13 mouse cellular contexts compared by ENCODE assay signal in the genomic region with DNA sequence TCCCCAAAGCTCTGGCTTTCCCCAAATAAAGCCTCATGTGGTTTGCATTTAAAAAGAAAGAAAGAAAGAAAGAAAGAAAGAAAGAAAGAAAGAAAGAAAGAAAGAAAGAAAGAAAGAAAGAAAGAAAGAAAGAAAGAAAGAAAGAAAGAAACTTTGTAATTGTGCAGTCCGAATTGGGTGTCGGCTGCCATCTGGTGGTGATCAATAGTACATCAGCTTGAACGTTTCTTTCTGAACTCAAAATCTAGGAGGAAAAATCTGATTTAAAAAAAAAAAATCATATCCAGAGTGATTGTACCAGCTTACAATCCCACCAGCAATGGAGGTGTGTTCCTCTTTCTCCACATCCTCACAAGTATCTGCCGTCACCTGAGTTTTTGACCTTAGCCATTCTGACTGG. TPM values are rescaled to one million over a fixed set of nuclear protein-coding genes. Genes with fewer than 3 reads are reported as not detected.
A peak's percentile ranks its signal among the peaks of the same experiment; 100 is the strongest.
DNase-seq lines count a peak whose midpoint lies in the region; ATAC-seq and TF ChIP-seq lines count a peak whose summit lies in the region.
"Not testable (repeated sequence)": the region's sequence is repeated elsewhere in the genome, so short reads cannot be mapped to it uniquely, and the experiment has no call there.
"Had no signal": no experiment of that assay in that cellular context is flagged by ENCODE, and none has a peak within 500 bp of the region (broad histone marks: within the 10 kb centered on the region; RNA-seq: fewer than 3 reads in every experiment).

No protein-coding gene starts in this region.

- DNase-seq in A20 (ENCODE audit: low read depth, low spot score) (peak; percentile 44), R1 (ENCODE audit: low read depth, low spot score) (peak; percentile 26)
- DNase-seq in cerebellum, adult 8-10 months = peak; percentile 15
- peak; percentile 46 for DNase-seq in forebrain, embryonic 14.5 days (ENCODE audit: low spot score)
- DNase-seq in left cerebral cortex, postnatal 25 days (ENCODE audit: low spot score in 2 of 2) = peak; percentile 26 to 27
- DNase-seq in midbrain, embryonic 11.5 days (ENCODE audit: low spot score, missing footprints) = peak; percentile 90
- peak; percentile 66 for DNase-seq in splenic B cell, adult 2 months (ENCODE audit: low read depth, low spot score)

- not testable (repeated sequence) for ATAC-seq in forebrain, embryonic 14.5 days; intestine, postnatal 0 days; midbrain, embryonic 11.5 days (ENCODE audit: low FRiP score)

- H3K27me3 ChIP-seq in forebrain, embryonic 14.5 days (replicated peaks; ENCODE audit: control insufficient read depth, insufficient read depth, low read length); intestine, postnatal 0 days (replicated peaks; ENCODE audit: control insufficient read depth, insufficient read depth, low read length); midbrain, embryonic 11.5 days (ENCODE audit: control insufficient read depth, insufficient read depth, low read length); splenic B cell, adult 2 months (ENCODE audit: control insufficient read depth, insufficient read depth, low read length, poor library complexity, severe bottlenecking): not testable (repeated sequence)

- not testable (repeated sequence) for H3K27ac ChIP-seq in forebrain, embryonic 14.5 days (ENCODE audit: low read depth, low read length); intestine, postnatal 0 days (ENCODE audit: low read depth, low read length); midbrain, embryonic 11.5 days (ENCODE audit: low read depth, low read length)

- H3K9me3 ChIP-seq in forebrain, embryonic 14.5 days (replicated peaks; ENCODE audit: control insufficient read depth, low read length); intestine, postnatal 0 days (ENCODE audit: control insufficient read depth); midbrain, embryonic 11.5 days (ENCODE audit: control insufficient read depth, low read length): not testable (repeated sequence)

- not testable (repeated sequence) for H3K4me3 ChIP-seq in forebrain, embryonic 14.5 days (ENCODE audit: low read depth, low read length); intestine, postnatal 0 days (ENCODE audit: low read depth, low read length); midbrain, embryonic 11.5 days (ENCODE audit: low read depth, low read length)

- not testable (repeated sequence) for H3K4me1 ChIP-seq in forebrain, embryonic 14.5 days (ENCODE audit: control insufficient read depth, insufficient read depth, low read length); intestine, postnatal 0 days (replicated peaks; ENCODE audit: control insufficient read depth, insufficient read depth, low read length); midbrain, embryonic 11.5 days (ENCODE audit: control insufficient read depth, insufficient read depth, low read length)

- 13% methylated on average over 4 of the region's 4 CpGs for WGBS in forebrain, embryonic 14.5 days
- WGBS in intestine, postnatal 0 days = 19% methylated on average over 4 of the region's 4 CpGs
- WGBS in midbrain, embryonic 11.5 days = 18% methylated on average over 4 of the region's 4 CpGs

- peak; percentile 71 for TF ChIP-seq CTCF in intestine, postnatal 0 days (IDR thresholded peaks at IDR 0.05; ENCODE audit: low read depth)

- not testable (repeated sequence) for H3K36me3 ChIP-seq in forebrain, embryonic 14.5 days (ENCODE audit: control insufficient read depth, insufficient read depth, low read length); intestine, postnatal 0 days (ENCODE audit: control insufficient read depth, insufficient read depth); midbrain, embryonic 11.5 days (ENCODE audit: control insufficient read depth, insufficient read depth, low read length); splenic B cell, adult 2 months (ENCODE audit: control insufficient read depth, insufficient read depth, low read length, poor library complexity, severe bottlenecking)

- H3K4me2 ChIP-seq in forebrain, embryonic 14.5 days (ENCODE audit: low read length); intestine, postnatal 0 days (replicated peaks; ENCODE audit: low read depth); midbrain, embryonic 11.5 days: not testable (repeated sequence)

- intact Hi-C loops in left cerebral cortex, postnatal 25 days (cut with DNase I) = loop anchor here (1.0 kb wide), 1 partner anchor 70 kb away; no protein-coding TSS in a partner anchor

- H3K9ac ChIP-seq in forebrain, embryonic 14.5 days (ENCODE audit: low read length); intestine, postnatal 0 days (ENCODE audit: low read depth, low read length); midbrain, embryonic 11.5 days (ENCODE audit: low read length): not testable (repeated sequence)

RNA-seq across cellular contexts. Expression of gene Neurod4, which starts 18.7 kb away (rescaled TPM):
- polyA plus RNA-seq in forebrain, embryonic 14.5 days (2014; fragmentation: Nextera tagmentation; extraction: Ambion mirVana) = 6.1 and 8.1 TPM in 2 replicates
- polyA plus RNA-seq in intestine, postnatal 0 days (2015; fragmentation: Nextera tagmentation; extraction: Ambion mirVana) = not detected in 2 replicates
- total RNA-seq in left cerebral cortex, postnatal 25 days (2021) = under 1 TPM; 0.23 to 0.25 TPM
- 26.0 and 27.5 TPM in 2 replicates for polyA plus RNA-seq in midbrain, embryonic 11.5 days (2014; fragmentation: Nextera tagmentation; extraction: Ambion mirVana)
- polyA plus RNA-seq: kidney, embryonic 15.5 days; liver, embryonic 15.5 days had no signal

RNA-seq across cellular contexts. Expression of gene Tespa1, which starts 23.9 kb away (rescaled TPM):
- polyA plus RNA-seq in forebrain, embryonic 14.5 days (2014; fragmentation: Nextera tagmentation; extraction: Ambion mirVana) = not detected in 2 replicates
- 0.48 and 0.64 TPM in 2 replicates for polyA plus RNA-seq in intestine, postnatal 0 days (2015; fragmentation: Nextera tagmentation; extraction: Ambion mirVana)
- 1 to 10 TPM; 2.2 to 2.4 TPM for total RNA-seq in left cerebral cortex, postnatal 25 days (2021)
- polyA plus RNA-seq in midbrain, embryonic 11.5 days (2014; fragmentation: Nextera tagmentation; extraction: Ambion mirVana) = 0.17 and 0.36 TPM in 2 replicates
- polyA plus RNA-seq: hindbrain, embryonic 10.5 days; midbrain, embryonic 10.5 days; neural tube, embryonic 13.5 days had no signal

Comparison
In these comparisons a context has a peak if more than half of its experiments do, and no peak if none do; other contexts are left out.
1. DNase-seq: peak in every context shown above with its lines; median percentile 90 in midbrain, embryonic 11.5 days; 66 in splenic B cell, adult 2 months; 46 in forebrain, embryonic 14.5 days; 44 in A20; 26 in left cerebral cortex, postnatal 25 days; 26 in R1; 15 in cerebellum, adult 8-10 months.